Mouse (Mus musculus): ENCODE measurements around the gene Suclg1. TPM values are rescaled to one million over a fixed set of nuclear protein-coding genes. Genes with fewer than 3 reads are reported as not detected.

The Suclg1 gene
- total RNA-seq, 1 experiment from 2014 or later: 96.6 TPM

- ATAC-seq (replicated peaks; ENCODE audit: insufficient number of reproducible peaks, low FRiP score, low TSS enrichment, poor library complexity, severe bottlenecking): no peak
These were observed 60.7 kb downstream of the Suclg1 start for GRCm38 (mm10) chr6:73308685-73309520.

- ATAC-seq (replicated peaks; ENCODE audit: insufficient number of reproducible peaks, low FRiP score, low TSS enrichment, poor library complexity, severe bottlenecking): no peak
These were observed 63.2 kb downstream of the Suclg1 start for GRCm38 (mm10) chr6:73311335-73311734.

- no peak for ATAC-seq (replicated peaks; ENCODE audit: insufficient number of reproducible peaks, low FRiP score, low TSS enrichment, poor library complexity, severe bottlenecking)
These were observed 63.6 kb downstream of the Suclg1 start for GRCm38 (mm10) chr6:73311786-73312185.

GRCm38 (mm10) chr6:73314923-73315603 lies 66.9 kb downstream of the Suclg1 start:
- ATAC-seq (replicated peaks; ENCODE audit: insufficient number of reproducible peaks, low FRiP score, low TSS enrichment, poor library complexity, severe bottlenecking): no peak

- no peak for ATAC-seq (replicated peaks; ENCODE audit: insufficient number of reproducible peaks, low FRiP score, low TSS enrichment, poor library complexity, severe bottlenecking)
These were observed 74.1 kb downstream of the Suclg1 start for GRCm38 (mm10) chr6:73322306-73322705.

Other genes with a start within 250 kb of the Suclg1 start
- gene Dnah6, start 26.7 kb upstream of the Suclg1 start, total RNA-seq (2017): 0.10 TPM in 1 of 3 replicates, not detected in the others
- not detected in 3 replicates for gene 4931417E11Rik, start 221.3 kb downstream of the Suclg1 start, total RNA-seq (2017)

Measured in monocyte, adult 5-6 weeks (primary cell).